Mouse (Mus musculus): ENCODE results near the gene Vars.
"Not testable (repeated sequence)": the region's sequence is repeated elsewhere in the genome, so short reads cannot be mapped to it uniquely, and the experiment has no call there.

Gene Vars

DNA sequence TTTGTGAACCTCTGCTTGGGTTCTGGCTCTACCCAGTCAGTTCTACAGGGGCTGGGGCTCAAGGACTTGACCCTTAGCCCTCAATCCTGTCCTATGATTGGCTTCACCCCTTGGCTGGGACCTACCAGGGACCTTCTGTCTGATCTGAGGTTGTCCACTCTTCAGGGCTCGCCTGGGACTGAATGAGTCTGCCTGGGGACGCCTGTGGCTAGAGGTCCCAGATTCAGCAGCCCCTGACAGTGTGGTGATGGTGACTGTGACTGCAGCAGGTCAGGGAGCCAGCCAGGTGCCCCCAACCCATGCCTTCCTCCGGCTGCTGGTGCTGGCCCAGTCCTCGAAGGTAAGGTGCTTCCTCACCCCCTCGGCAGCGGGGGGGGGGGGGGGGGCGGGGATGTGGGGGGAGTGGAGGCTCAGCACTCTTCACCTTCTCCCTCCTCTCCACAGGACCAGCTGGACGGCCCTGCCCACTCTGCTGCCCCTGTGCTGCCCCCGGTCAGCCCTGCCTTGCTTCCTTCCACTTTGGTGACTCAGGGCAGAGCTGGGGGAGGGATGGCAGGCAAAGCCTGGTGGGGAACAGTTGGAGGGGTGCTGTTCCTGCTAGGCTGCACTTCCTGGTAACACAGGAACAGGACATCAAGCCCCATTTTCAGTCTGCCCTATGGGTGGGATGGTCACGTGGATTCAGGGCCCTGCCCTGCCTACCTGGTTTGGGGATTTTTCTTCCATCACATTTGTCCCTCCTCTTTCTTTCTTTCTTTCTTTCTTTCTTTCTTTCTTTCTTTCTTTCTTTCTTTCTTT, 24.1 kb downstream of the Vars start:
- peak in 1 of 2 experiments; percentile 10 for DNase-seq

DNA sequence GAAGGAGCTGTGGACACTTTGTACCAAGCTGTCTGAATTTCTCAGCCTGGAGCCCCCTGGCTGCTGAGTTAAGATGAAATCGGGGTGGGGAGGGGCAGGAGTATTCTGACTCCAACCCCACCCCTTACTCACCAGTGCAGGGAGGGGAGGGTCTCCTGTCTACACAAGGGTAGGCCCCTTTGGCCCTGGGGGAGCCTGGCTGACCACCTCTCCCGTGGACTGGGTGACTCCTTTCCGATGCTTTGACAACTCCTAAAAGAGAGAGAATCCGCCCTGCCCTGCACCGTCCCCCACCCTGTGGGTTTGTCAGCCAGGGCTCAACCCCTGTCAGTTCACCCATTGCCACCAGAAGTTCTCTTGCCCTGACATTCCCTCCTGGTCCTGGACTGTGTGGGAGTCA, 25.4 kb downstream of the Vars start:
- DNase-seq, result no peak

DNA sequence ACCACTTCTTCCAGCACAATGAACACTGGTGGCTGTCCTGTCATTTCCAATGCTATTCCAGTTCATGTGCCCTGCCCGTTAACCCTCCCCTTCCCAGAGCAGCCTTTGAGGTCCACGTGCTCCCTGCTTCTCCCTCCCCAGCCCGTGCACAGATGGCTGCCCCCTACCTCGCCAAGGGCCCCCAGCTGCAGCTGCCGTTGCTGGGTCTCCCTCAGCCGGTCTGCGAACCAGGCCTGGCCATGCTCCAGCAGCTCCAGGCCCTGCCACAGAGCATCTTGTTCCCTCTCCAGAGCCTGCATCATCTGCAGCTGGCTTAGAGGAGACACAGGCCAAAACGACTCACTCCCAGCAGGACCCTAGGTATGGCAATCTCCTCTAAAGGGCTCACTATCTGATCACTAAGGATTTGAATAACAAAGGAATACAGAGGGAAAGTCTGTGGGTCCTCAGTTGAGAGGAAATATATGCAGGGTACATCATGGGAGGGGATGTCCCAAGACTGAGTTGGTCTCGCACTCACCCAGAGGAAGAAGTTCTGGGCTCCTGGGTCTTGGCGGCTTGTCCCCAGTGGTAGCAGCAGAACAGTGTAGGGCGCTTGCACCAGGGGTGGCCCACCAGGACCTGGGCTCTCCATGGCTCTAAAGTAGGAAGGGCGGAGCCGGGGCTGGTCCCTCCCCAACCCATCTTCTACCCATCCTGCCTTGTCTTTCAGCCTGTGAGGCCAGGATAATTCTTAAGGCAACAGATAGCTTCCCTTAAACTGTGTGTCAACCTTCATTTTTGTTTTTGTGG, 26.7 kb downstream of the Vars start, which contains the start of gene Sapcd1:
Gene Sapcd1 (minus strand): TSS at position 740 of the 792 bp plus-strand sequence.
- DNase-seq, result peak in 1 of 2 experiments; percentile 42

DNA sequence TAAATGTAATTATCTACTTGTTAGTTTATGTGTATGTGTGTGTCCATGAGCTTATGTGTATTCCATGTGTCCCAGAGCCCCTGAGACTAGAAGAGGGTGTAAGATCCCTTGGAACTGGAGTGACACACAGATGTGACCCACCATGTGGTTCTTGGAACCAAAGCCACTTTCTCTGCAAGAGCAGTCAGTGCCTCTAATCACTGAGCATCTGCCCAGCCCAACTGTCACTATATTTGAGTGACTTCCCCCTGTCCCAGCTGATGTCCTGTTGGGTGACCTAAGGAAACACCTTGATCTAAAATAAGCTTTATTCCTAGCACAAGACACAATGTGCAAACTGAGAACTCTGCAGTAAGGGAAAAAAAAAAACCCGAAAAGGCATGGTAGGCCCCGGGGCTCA, 27.5 kb downstream of the Vars start:
- DNase-seq, result no peak

DNA sequence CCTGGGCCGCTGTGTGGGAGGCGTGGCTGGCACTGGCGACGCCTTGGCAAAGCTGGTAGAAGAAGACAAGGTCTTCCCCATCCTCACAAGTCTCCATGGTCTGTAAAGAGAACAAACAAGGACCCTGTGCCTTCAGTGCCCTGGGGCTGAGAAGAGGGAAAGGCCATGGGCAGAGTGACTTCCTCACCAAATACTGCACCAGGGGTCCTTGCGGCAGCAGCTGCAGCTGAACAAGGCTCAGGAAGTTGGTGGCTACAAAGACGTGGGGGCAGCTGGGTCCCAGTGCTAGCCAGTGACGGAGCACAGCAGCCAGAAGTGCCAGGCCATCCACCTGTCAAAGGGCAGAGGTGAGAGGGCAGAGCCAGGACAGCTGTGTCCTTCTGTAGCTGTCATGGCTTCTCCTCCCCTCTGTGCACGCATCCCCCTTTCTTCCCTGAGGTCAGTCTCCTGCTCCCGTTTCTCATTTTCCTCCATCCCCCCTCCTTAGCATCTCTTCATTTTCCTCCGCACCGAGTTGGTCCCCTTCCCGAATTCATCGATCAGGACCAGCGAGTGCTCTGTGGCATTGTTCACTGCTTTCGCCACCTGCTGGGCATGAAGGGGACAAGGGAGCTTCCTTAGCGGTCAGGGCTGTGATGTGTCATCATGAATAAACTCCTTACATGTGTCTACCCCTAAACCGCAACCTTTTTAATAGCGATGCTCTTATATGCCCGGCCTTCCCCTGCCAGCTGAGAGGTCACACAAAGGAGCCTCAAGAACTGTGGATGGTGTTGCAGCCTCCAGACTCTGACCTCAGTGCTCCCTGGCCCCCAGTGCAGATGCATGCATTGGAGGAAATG, 29.1 kb downstream of the Vars start:
- peak in 1 of 2 experiments; percentile 21 for DNase-seq

DNA sequence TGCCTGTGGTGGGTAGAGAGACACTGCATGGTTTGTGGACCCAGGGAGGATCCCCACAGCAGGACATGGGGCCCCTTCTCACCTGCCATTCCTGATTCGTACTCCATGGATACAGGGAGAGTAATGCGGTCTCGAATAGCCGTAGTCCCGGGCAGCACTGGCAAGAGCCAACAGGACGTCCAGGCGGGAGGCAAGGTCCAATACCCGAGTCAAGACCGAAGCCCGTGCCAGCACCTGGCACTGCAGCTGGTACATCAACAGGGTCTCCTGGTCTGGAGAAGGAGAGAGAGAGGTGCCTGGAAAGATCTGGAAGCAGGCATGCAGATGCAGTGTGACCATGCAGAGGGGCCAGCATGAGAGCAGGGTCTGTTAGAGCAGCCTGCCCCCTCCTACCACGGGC, 30.5 kb downstream of the Vars start:
- no peak for DNase-seq

DNA sequence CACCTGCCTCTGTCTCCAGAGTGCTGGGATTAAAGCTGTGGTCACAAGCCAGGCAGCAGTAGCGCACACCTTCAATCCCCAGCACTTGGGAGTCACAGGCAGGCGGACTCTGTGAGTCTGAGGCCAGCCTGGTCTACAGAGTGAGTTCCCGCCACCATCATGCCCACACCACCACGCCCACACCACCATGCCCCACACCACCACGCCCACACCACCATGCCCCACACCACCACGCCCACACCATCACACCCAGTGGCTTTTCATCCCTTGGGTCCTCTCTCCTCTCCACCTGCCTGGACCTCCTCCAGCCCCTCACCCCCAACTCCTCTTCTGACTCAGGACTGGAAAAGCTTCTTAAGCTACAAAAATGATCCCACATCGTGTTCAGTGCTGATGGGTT, 31.1 kb downstream of the Vars start:
- no peak for DNase-seq

DNA sequence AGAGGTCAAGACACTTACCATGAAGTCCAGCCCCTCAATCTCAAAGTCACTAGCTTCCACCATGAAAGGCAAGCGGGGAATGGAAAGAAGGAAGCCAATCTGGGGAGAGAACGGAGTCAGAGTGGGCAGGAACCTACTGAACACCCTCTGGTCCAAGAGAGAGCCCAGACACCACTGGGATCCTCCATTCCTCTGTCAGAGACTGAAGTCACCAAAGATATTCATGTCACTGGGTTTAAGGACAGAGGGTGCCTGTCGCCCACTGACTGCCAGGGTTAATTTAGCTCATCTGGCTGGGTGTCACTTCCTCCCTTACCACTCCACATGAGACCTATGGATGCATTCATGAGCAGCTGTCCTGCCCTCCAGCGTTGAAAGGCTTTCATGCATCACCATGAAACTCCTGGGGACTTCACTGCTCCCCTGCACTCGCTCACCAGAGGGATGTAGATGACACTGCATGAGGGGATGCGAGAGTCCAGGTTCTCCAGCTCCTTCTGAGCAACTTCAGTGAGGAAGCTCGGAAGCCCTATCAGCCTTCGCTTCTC, 31.6 kb downstream of the Vars start:
- DNase-seq, result no peak

DNA sequence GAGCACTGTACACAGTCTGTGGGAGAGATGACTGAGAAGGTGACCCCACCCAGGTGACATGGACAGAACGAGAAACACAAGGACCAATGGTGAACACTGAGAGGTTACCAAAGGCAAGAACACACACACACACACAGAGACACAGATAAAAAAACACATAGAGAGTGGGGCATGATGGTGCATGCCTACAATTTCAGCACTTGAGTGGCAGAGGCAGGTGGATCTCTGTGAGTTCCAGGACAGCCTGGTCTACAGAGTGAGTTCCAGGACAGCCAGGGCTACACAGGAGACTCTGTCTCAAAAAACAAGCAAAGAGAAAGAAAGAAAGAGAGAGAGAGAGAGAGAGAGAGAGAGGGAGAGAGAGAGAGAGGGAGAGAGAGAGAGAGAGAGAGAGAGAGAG, 32.9 kb downstream of the Vars start:
- DNase-seq, result not testable (repeated sequence)

DNA sequence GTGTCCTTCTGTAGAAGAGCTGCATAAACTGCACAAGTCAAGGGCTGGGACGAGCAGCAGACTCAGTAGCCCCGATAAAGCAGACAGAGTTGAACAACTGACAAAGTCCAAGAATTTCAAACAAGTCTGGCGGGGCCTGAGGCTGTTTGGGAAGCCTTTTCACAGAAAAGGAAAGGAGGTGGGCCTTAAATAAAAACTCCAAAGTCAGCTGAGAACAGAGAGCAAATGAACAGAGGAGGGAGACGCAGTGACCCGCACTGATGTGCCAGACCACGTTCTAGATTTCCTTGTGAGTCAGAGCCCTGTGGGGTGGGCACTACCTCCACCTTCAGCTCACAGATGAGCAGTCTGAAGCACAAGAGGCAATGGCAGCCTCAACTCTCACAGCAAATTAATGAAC, 34.1 kb downstream of the Vars start:
- no peak for DNase-seq

DNA sequence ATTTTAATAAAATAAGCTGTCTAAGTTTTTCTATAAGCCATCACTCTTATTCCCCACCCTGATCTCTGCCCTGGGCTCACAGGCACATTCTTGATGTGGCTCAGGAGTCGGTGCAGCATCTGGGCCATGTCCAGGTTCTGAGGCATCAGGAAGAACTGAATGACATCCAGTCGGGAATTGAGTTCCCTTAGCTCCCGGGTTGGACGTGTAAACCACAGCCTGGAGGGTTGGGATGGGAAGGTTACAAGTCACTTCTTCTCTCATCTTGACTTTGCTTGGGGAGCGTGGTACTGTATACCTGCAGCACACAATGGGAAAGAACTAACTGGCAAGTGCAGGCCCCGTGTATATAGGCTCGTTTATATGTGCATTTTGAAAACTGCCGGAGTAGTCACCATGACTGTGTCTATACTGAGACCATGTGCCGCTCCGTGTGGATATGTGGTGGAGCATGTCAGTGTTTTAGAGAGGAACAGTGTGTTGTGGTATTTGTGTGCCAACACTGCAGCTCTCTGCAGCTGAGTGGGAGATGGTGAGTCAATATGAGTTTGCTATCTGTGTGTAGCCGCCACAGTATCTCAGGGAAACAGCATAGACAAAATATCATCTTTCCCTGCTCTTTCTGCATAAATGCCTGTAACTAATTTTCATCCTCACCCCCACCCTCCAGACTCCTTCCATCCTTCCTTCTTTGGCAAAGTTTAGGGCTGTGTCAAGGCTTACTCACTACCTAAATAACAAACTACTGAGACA, 38.5 kb downstream of the Vars start:
- no peak for DNase-seq

DNA sequence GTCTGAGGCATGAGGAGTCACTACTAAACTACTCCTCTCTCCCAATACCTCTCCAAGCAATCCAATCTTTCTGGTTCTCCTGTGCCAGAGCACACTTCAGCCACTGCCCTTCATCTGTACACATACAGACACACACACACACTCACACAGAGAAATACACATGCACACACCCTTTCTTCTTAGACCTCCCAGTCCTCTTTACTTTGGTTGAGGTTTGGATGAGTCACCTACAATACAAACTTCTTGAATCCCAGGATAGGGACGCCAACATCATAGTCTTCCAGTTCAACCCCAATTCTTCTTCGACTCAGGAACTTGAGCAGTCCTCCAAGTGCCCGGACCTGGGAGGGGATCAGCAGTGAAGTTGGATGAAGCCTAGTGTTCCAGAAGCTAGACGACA, 43.0 kb downstream of the Vars start:
- DNase-seq, result no peak

DNA sequence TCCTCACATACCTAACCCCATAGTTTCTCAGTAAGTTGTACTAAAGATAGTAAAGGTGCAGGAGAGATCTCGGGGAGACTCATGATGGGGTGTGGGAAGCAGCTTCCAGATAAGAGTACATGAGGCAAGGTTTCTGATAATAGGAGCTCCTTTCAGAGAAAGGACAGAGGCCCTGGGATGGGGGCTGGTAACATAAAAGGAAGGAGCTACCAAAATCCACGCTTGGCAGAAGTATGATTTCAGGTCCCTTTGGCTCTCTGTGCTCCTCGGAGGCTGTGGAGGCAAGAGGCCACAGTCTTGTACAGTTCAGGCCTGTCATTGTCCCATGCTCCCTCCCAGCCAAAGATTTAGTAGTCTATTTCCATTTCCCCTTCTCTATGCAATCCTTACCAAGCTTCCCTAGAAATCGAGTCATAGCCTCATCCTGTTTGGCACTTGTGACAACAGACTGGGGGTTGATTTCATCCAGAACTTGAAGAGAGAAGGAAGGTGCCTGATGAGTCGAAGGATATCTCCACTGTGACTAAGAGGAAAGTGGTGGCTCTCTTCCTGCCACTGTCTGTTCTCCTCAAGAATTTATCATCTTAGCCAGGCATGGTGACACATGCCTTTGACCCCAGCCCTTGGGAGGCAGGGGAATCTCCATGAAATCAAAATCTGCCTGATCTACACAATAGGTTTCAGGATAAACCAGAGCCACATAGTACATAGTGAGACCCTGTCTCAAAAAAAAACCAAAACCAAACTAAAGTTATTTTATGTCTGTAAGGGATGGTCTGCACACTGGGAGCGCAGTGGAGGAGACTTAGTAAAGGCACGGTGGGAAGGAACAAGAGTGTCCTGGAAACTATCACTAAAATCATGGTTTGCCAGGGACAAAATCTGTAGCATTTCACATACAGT, 44.4 kb downstream of the Vars start:
- no peak for DNase-seq

DNA sequence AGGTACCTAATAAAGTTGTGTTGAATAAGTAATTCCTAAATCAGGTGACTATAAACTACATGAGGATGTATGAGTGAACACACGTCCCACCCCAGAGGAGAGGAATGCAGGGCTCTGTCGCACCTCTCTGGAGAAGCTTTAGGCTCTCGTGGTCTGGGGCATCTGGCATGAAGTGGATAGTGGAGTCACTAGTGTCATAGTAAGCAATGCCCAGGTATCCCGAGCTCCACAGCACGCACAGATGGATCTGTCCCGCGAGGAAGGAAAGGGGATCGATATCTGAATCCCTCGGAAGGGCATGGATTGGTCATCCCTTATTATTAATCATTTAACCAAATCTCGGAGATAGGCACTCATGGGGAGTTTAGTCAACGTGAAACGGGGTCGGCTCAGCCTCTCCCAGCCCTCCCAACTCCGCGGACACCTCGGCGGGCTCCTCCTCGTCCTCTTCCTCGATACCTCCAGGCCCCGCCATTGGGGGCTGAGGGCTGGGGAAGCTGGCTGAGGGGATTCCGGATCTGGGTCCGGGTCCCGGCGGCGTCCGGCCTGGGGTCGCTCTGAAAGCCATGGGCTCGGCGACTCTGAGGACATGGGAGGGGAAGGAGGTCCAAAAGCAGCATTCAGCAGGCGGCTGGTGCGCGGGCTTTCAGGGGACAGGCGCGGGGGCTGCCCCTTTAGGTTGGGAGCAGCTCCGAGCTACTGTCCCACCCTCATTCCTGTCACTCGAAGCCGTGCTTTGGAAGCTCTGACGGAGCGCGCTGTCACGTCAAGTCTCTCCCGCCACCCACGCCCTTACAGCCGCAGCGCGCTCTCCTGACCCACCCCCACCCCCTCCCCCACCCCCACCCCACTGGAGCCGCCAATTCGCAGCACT, 45.3 kb downstream of the Vars start:
- peak in 1 of 2 experiments; percentile 38 for DNase-seq

DNA sequence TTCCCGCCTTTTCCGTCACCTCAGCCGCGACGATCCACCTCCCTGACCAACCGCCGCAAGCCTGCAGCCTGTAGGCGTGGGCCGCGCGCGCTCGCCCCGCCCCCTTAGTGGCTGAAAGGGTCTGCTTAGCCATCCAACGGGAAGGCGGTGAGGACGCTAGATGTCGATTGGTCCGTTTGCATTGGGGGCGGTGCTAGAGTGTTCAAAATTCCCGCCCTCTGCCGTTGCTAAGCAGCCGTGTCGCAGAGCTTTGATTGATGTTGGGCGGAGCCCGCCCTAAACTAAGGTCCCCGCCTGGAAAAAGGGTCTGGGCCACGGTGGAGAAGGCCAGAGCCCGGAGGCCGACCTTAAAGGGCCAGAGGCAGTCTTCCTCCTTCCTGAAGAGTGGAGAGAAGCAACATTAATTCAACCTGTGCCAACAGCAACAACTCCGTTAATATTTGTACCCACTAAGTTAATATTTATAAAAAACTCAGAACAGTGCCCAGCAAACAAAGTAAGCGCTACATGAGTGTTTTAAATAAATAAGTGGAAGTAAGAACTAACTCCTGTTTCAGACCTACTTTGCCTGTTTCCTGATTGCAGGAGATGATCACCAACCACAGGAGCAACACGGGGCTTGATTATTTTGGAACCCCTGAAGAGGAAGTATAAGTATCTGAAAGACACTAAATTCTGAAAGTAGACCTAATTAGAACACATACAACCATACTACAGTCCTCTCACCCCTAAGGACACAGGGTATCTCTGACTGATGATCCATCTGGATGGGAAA, 46.1 kb downstream of the Vars start, which contains the start of gene Msh5:
Gene Msh5 (minus strand): TSS at position 65 of the 775 bp plus-strand sequence.
- DNase-seq, result peak; percentile 93 to 95

DNA sequence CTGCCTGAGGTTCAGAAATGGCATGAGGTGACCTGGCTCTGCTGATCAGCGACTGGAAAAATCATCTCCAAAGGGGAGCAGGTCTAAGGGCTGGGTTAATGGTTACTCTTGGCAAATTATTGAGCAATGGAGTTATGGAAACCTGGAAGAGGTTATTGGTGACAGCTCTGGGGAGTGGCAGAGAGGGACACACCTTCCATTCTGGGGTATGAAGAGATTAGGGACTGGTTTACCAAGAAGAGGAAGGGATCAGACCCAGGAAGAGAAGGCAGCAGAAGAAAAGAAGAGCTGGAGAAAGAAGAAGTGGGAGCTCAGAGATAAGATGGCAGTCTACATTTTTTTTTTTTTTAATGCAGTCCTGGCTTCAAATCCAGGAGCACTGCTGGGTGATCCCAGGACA, 46.9 kb downstream of the Vars start:
- DNase-seq, result no peak

DNA sequence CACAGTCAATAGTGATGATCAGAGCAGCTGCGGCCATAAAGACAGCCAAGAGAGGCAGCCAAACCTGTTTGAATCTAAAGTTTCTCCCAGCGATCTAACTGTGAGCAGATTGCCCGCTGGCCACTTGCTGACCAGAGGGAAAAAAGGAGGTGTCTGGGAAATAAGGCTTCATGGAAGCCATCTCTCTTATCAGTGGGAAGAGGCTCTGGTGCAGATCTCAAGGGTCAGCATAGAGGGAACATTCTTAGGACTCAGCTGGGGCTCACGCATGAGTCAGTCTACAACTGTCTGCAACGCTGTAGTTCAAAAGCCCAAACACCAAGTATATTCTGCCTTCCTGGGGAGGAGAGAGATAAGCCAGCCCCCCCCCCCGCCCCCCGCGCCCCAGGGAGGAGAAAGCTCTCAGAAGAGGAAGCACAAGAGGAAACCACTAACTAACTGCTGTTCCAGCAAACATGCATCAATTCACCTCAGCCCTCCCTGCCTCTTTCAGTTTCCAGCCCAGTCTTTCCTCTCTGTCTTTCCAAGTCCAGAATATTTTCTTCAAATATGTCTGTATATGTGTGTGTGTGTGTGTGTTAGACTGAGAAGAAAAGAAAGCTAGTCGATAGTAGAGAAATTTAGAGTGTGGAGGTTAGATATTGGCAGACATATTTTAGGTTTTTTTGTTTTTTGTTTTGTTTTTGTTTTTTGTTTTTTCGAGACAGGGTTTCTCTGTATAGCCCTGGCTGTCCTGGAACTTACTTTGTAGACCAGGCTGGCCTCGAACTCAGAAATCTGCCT, 47.6 kb downstream of the Vars start:
- no peak for DNase-seq

DNA sequence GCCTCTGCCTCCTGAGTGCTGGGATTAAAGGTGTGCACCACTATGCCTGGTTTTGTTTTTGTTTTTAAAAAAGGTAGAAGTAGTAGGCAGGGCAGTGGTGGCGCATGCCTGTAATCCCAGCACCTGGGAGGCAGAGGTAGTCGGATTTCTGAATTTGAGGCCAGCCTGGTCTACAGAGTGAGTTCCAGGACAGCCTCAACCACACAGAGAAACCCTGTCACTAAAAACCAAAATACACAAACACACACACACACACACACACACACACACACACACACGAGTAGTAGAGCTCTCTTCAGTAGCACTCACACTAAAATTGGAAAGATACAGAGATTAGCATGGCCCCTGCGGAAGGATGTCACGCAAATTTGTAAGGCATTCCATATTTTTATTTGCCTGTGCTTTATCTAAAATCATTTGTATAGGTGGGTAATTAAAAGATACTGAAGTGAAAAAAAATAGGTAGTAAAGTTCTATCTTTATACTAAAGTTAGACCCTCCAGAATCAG, 48.2 kb downstream of the Vars start:
- no peak for DNase-seq
